Mouse (Mus musculus) lung, embryonic 16.5 days (tissue): ENCODE results near the gene Cox10. TPM values are rescaled to one million over a fixed set of nuclear protein-coding genes. Genes with fewer than 3 reads are reported as not detected.

Experiments
- ATAC-seq: fragments of 200-750 bp; cut with Nextera tagmentation; 2 replicates; pipeline ENCODE4 v1.8.0; 2017; ENCODE audit warnings: low read depth, mild to moderate bottlenecking, moderate library complexity
- H3K27ac ChIP-seq: fragments of 300-500 bp; sonication (generic); 2 replicates; pipeline ENCODE4 v1.5.1; 2014; ENCODE audit warnings: mild to moderate bottlenecking, control low read depth, low read length
- H3K27me3 ChIP-seq: fragments of 300-500 bp; sonication (generic); 2 replicates; pipeline ENCODE4 v1.6.1; 2014; ENCODE audit warnings: low read depth, low read length, mixed read lengths; ENCODE audit not compliant: control insufficient read depth, insufficient read depth
- H3K36me3 ChIP-seq: fragments of 300-500 bp; sonication (generic); 2 replicates; pipeline ENCODE4 v1.6.1; 2014; ENCODE audit warnings: low read length; ENCODE audit not compliant: control insufficient read depth, insufficient read depth
- H3K4me1 ChIP-seq: fragments of 300-500 bp; sonication (generic); replicated peaks from 2 replicates; pipeline ENCODE4 v1.6.1; 2014; ENCODE audit warnings: low read length, mixed read lengths; ENCODE audit not compliant: control insufficient read depth, insufficient read depth
- H3K4me2 ChIP-seq: fragments of 300-500 bp; sonication (generic); 2 replicates; pipeline ENCODE4 v1.6.1; 2014; ENCODE audit warnings: low read depth, low read length, control low read depth
- H3K4me3 ChIP-seq: fragments of 300-500 bp; sonication (generic); 2 replicates; pipeline ENCODE4 v1.5.1; 2014; ENCODE audit warnings: mild to moderate bottlenecking, low read length, control low read depth
- H3K9ac ChIP-seq: fragments of 300-500 bp; sonication (generic); 2 replicates; pipeline ENCODE4 v1.6.1; 2014; ENCODE audit warnings: low read length, control low read depth
- H3K9me3 ChIP-seq: fragments of 300-500 bp; sonication (generic); 2 replicates; pipeline ENCODE4 v1.6.1; 2016; ENCODE audit warnings: low read length; ENCODE audit not compliant: control insufficient read depth
- WGBS: fragments of 180-500 bp; shearing (Covaris S2); extraction: QIAGEN DNeasy Blood & Tissue Kit; methylation state at CpG from one replicate; pipeline ENCODE4 v1.1.7; 2014; 5-methylcytosine and 5-hydroxymethylcytosine counted together
- polyA plus RNA-seq: library from polyadenylated mRNA; unstranded; fragments of >200 nt; fragmentation: Nextera tagmentation; extraction: Ambion mirVana; gene quantifications from 2 replicates; pipeline ENCODE4 v1.2.1, GENCODE M21; 2015

Cox10 gene
- polyA plus RNA-seq, 1 experiment from 2014 or later, result 18.0 TPM

DNA sequence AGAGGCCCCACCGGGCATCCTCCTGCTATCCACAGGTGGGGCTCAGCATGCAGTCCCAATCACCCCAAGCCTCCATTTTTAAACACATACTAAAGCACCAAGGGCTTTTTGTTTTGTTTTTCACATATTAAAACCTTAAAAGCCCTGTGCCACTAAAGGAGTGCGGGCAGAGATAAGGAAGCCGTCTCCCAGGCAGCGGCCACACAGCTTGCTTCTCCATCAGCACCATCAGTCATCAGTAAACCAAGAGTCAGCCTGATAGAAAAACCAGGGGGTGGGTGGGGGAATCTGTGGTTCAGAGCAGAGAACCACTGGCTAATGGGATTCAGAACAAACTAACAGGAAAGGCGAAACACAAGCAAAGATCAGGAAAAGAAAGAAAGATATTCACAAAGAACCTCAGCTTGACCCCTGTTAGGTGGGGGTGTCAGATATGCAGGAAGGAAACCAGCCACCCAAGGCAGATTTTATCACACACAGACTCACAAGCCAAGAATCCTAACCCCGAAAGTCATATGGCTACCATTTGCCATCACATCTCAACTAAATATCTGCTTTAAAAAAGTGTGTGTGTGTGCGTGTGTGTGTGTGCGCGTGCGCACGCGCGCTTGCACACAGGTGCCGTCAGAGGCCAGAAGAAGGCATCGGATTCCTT is 41.7 kb downstream of the Cox10 start:
- no peak overlapping the region for H3K4me3 ChIP-seq
- H3K4me1 ChIP-seq, result peaks cover 11% of the 10 kb centered on the region; the same call in 1 of the 2 replicates
- H3K36me3 ChIP-seq, result no peaks in the 10 kb centered on the region
- no peak overlapping the region for H3K4me2 ChIP-seq
- H3K27me3 ChIP-seq, result no peaks in the 10 kb centered on the region; the same call in 1 of the 2 replicates
- H3K9ac ChIP-seq, result no peak overlapping the region
- no peaks in the 10 kb centered on the region for H3K9me3 ChIP-seq
- no peak for ATAC-seq
- no peak overlapping the region for H3K27ac ChIP-seq
- WGBS, result 51% methylated on average over 15 of the region's 15 CpGs

DNA sequence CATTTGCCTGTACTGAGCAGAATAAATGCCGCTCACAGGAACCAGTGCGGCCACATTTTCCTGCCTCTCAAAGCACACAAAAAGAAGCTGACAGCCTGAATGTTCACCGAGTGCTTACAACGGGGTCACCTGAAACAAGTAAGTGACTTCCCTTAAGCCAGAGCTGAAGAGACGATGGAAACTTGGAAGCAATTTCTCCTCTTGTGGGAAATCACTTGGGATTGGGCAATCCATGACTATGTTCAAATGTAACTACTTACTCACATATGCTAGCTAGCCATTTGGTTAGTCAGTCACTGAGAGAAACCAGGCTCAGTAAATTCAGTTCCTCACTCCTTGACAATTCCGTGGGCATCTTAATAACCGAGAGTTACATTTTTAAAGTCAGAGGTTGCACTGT is 43.0 kb downstream of the Cox10 start:
- 62% methylated on average over 7 of the region's 7 CpGs for WGBS
- no peaks in the 10 kb centered on the region for H3K36me3 ChIP-seq
- H3K9me3 ChIP-seq, result no peaks in the 10 kb centered on the region
- no peaks in the 10 kb centered on the region; the same call in 1 of the 2 replicates for H3K27me3 ChIP-seq
- H3K4me3 ChIP-seq, result no peak overlapping the region
- H3K27ac ChIP-seq, result no peak overlapping the region
- H3K9ac ChIP-seq, result no peak overlapping the region
- ATAC-seq, result no peak
- H3K4me1 ChIP-seq, result peaks cover 11% of the 10 kb centered on the region; the same call in 1 of the 2 replicates
- H3K4me2 ChIP-seq, result no peak overlapping the region

- peaks cover 11% of the 10 kb centered on the region; the same call in 1 of the 2 replicates for H3K4me1 ChIP-seq
- no peaks in the 10 kb centered on the region for H3K36me3 ChIP-seq
- H3K9me3 ChIP-seq, result no peaks in the 10 kb centered on the region
- no peak overlapping the region for H3K4me2 ChIP-seq
- no peak overlapping the region for H3K9ac ChIP-seq
- no peak overlapping the region for H3K27ac ChIP-seq
- no peak for ATAC-seq
- H3K4me3 ChIP-seq, result no peak overlapping the region
- WGBS, result 86% methylated on average over 4 of the region's 4 CpGs
- H3K27me3 ChIP-seq, result no peaks in the 10 kb centered on the region; the same call in 1 of the 2 replicates
Observed at GRCm38 (mm10) chr11:64035709-64036108, 43.6 kb downstream of the Cox10 start.

DNA sequence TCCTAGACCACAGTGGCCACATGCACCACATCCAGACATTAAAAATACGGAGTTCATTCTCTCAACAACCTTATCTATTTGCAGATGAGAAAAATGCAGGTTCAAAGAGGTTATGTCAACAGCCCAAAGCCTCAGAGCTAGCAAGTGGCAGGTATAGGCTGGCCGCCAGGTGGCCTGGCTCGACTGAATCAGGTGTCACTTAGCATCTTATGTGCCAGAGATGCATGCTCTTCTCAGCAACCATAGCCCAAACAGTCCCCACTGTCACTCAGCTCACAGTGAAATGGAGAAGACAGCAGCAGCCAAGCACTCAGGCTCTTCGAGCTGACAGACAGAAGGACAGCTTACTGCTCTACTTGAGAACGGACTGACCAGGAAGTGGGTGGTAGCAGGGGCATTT is 44.6 kb downstream of the Cox10 start:
- no peak for ATAC-seq
- no peak overlapping the region for H3K4me3 ChIP-seq
- H3K27me3 ChIP-seq, result no peaks in the 10 kb centered on the region; the same call in 1 of the 2 replicates
- peaks cover 11% of the 10 kb centered on the region; the same call in 1 of the 2 replicates for H3K4me1 ChIP-seq
- H3K9me3 ChIP-seq, result no peaks in the 10 kb centered on the region
- H3K36me3 ChIP-seq, result no peaks in the 10 kb centered on the region
- H3K27ac ChIP-seq, result no peak overlapping the region
- no peak overlapping the region for H3K4me2 ChIP-seq
- H3K9ac ChIP-seq, result no peak overlapping the region
- 37% methylated on average over 5 of the region's 5 CpGs for WGBS

DNA sequence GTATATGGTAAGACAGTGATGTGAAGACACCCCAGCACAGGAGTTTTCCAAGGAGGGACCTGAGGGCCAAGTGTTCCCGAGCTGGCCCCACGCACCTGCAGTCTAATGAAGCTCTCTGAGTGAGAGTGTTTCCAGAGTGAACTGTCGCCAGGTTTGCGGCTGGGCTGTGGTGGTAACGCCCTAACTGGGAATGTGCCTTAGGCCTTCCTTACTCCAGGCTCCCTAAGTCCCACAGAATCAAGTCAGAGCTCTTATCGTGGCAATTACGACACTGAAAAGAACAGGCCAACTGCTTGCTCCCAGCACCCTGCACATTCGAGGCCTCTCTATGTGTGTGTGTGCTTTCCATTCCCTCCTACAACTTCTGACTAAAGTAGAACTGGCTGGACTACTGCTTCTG is 51.8 kb downstream of the Cox10 start:
- no peak overlapping the region for H3K4me2 ChIP-seq
- H3K36me3 ChIP-seq, result no peaks in the 10 kb centered on the region
- H3K9ac ChIP-seq, result no peak overlapping the region
- 0 out of 2 replicates have a peak, but pooled peaks cover 2% of the 10 kb centered on the region for H3K4me1 ChIP-seq
- no peak overlapping the region for H3K4me3 ChIP-seq
- peak; percentile 59 for ATAC-seq
- no peak overlapping the region for H3K27ac ChIP-seq
- peaks cover 13% of the 10 kb centered on the region for H3K27me3 ChIP-seq
- WGBS, result 58% methylated on average over 8 of the region's 8 CpGs
- no peaks in the 10 kb centered on the region for H3K9me3 ChIP-seq

DNA sequence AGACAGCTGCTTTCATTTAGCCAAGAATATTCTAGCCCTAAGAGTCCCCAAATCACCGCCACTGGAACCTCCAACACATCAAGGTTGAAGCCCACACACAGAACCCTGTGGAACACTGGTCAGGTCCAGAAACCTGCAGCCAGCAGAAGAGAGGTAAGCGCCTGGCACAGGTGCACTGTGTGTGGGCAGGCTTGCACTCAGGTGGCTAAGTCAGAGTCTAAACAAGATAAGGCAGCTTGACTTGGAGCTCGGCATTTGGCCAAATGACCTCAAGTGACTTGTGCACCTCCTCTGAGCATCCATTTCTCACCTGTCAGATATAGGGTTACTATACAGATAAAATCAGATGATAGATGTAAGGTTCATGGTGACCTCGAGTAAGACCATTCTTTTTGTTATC is 53.4 kb downstream of the Cox10 start:
- no peak overlapping the region for H3K27ac ChIP-seq
- ATAC-seq, result no peak
- H3K27me3 ChIP-seq, result peaks cover 15% of the 10 kb centered on the region
- H3K4me2 ChIP-seq, result no peak overlapping the region
- H3K36me3 ChIP-seq, result no peaks in the 10 kb centered on the region
- 0 out of 2 replicates have a peak, but pooled peaks cover 2% of the 10 kb centered on the region for H3K4me1 ChIP-seq
- WGBS, result 48% methylated on average over 4 of the region's 4 CpGs
- H3K9ac ChIP-seq, result no peak overlapping the region
- H3K9me3 ChIP-seq, result no peaks in the 10 kb centered on the region
- no peak overlapping the region for H3K4me3 ChIP-seq

- H3K9me3 ChIP-seq, result no peaks in the 10 kb centered on the region
- no peak overlapping the region for H3K4me2 ChIP-seq
- 0 out of 2 replicates have a peak, but pooled peaks cover 2% of the 10 kb centered on the region for H3K4me1 ChIP-seq
- WGBS, result 71% methylated on average over 7 of the region's 7 CpGs
- no peaks in the 10 kb centered on the region for H3K36me3 ChIP-seq
- H3K9ac ChIP-seq, result no peak overlapping the region
- H3K27me3 ChIP-seq, result peaks cover 15% of the 10 kb centered on the region
- no peak overlapping the region for H3K4me3 ChIP-seq
- ATAC-seq, result no peak
- no peak overlapping the region for H3K27ac ChIP-seq
Observed at GRCm38 (mm10) chr11:64024575-64024974, 54.7 kb downstream of the Cox10 start.

- H3K4me1 ChIP-seq, result 0 out of 2 replicates have a peak, but pooled peaks cover 2% of the 10 kb centered on the region
- H3K36me3 ChIP-seq, result no peaks in the 10 kb centered on the region
- no peak overlapping the region for H3K27ac ChIP-seq
- WGBS, result 33% methylated on average over 15 of the region's 15 CpGs
- no peak overlapping the region for H3K4me2 ChIP-seq
- ATAC-seq, result no peak
- H3K9me3 ChIP-seq, result no peaks in the 10 kb centered on the region
- no peak overlapping the region for H3K4me3 ChIP-seq
- H3K27me3 ChIP-seq, result peaks cover 15% of the 10 kb centered on the region
- H3K9ac ChIP-seq, result no peak overlapping the region
Observed at GRCm38 (mm10) chr11:64023380-64023981, 55.8 kb downstream of the Cox10 start.

- ATAC-seq, result no peak
- 38% methylated on average over 9 of the region's 9 CpGs for WGBS
- no peaks in the 10 kb centered on the region for H3K9me3 ChIP-seq
Observed at GRCm38 (mm10) chr11:64022403-64023047, 56.7 kb downstream of the Cox10 start.

More at GRCm38 (mm10) chr11:64022403-64023047, 56.7 kb downstream of the Cox10 start:
- no peak overlapping the region for H3K27ac ChIP-seq
- peaks cover 15% of the 10 kb centered on the region for H3K27me3 ChIP-seq
- H3K4me3 ChIP-seq, result no peak overlapping the region
- 0 out of 2 replicates have a peak, but pooled peaks cover 2% of the 10 kb centered on the region for H3K4me1 ChIP-seq
- H3K36me3 ChIP-seq, result no peaks in the 10 kb centered on the region
- H3K4me2 ChIP-seq, result no peak overlapping the region
- no peak overlapping the region for H3K9ac ChIP-seq
